Mouse (Mus musculus) forebrain, embryonic 12.5 days (tissue): ENCODE measurements around the gene Lysmd2. TPM values are rescaled to one million over a fixed set of nuclear protein-coding genes. Genes with fewer than 3 reads are reported as not detected.
"Not testable (repeated sequence)": the region's sequence is repeated elsewhere in the genome, so short reads cannot be mapped to it uniquely, and the experiment has no call there.

Experiments
- ATAC-seq: fragments of 200-750 bp; cut with Nextera tagmentation; 2 replicates; pipeline ENCODE4 v1.8.0; 2017; ENCODE audit warnings: moderate TSS enrichment; ENCODE audit not compliant: low FRiP score
- H3K27ac ChIP-seq: fragments of 300-500 bp; sonication (generic); 2 replicates; pipeline ENCODE4 v1.5.1; 2016; ENCODE audit warnings: mild to moderate bottlenecking
- H3K27me3 ChIP-seq: fragments of 300-500 bp; sonication (generic); 2 replicates; pipeline ENCODE4 v1.6.1; 2016; ENCODE audit warnings: mild to moderate bottlenecking
- H3K36me3 ChIP-seq: fragments of 300-500 bp; sonication (generic); replicated peaks from 2 replicates; pipeline ENCODE4 v1.6.1; 2016; ENCODE audit warnings: mild to moderate bottlenecking
- H3K4me1 ChIP-seq: fragments of 300-500 bp; sonication (generic); 2 replicates; pipeline ENCODE4 v1.6.1; 2016
- H3K4me2 ChIP-seq: fragments of 300-500 bp; sonication (generic); 2 replicates; pipeline ENCODE4 v1.6.1; 2016; ENCODE audit warnings: mild to moderate bottlenecking, moderate library complexity
- H3K4me3 ChIP-seq: fragments of 300-500 bp; sonication (generic); replicated peaks from 2 replicates; pipeline ENCODE4 v1.5.1; 2016; ENCODE audit warnings: mild to moderate bottlenecking
- H3K9ac ChIP-seq: fragments of 300-500 bp; sonication (generic); 2 replicates; pipeline ENCODE4 v1.6.1; 2016; ENCODE audit warnings: mild to moderate bottlenecking
- H3K9me3 ChIP-seq: fragments of 300-500 bp; sonication (generic); 2 replicates; pipeline ENCODE4 v1.6.1; 2016
- WGBS: fragments of 180-500 bp; shearing (Covaris S2); methylation state at CpG from one replicate; pipeline ENCODE4 v1.1.7; 2016; 5-methylcytosine and 5-hydroxymethylcytosine counted together
- polyA plus RNA-seq: library from polyadenylated mRNA; unstranded; fragments of >200 nt; fragmentation: Nextera tagmentation; extraction: Ambion mirVana; gene quantifications from 2 replicates; pipeline ENCODE4 v1.2.1, GENCODE M21; 2016

Gene Lysmd2
- polyA plus RNA-seq, 1 experiment from 2014 or later = 15.5 TPM

DNA sequence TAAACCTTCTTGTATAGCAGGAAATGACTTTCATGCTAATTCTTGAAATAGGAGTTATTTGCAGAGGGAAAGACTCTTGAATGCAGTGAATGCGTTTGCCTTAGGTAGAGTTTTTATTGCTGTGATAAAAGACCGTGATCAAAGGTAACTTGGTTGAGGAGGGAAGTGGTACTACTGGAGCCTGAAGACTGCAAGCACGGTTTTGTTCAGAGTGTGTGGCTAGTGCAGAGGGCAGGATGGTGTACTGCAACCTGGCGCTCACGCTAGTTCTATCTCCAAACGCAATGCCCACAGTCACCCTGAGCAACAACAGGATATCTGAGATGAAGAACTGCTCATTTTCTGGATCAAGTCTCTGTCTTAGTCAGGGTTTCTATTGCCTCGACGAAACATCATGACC is 8.1 kb downstream of the Lysmd2 start:
- H3K4me1 ChIP-seq = no peaks in the 10 kb centered on the region

GRCm38 (mm10) chr9:75634226-75634625 is 8.7 kb downstream of the Lysmd2 start:
- Histone ChIP-seq H3K9ac (no peak overlapping the region), H3K36me3 (no peaks in the 10 kb centered on the region), H3K4me3 (no peak overlapping the region), H3K4me2 (no peak overlapping the region), H3K27me3 (no peaks in the 10 kb centered on the region), H3K4me1 (no peaks in the 10 kb centered on the region), H3K9me3 (no peaks in the 10 kb centered on the region), H3K27ac (no peak overlapping the region)
- ATAC-seq = no peak
- WGBS = 82% methylated on average over 4 of the region's 4 CpGs

More for the DNA sequence above, 8.1 kb downstream of the Lysmd2 start:
- ATAC-seq = no peak
- WGBS = 95% methylated on average over 8 of the region's 8 CpGs
- no peaks in the 10 kb centered on the region for H3K27me3 ChIP-seq
- H3K27ac ChIP-seq = no peak overlapping the region
- H3K9me3 ChIP-seq = no peaks in the 10 kb centered on the region
- H3K36me3 ChIP-seq = no peaks in the 10 kb centered on the region
- no peak overlapping the region for H3K9ac ChIP-seq
- H3K4me2 ChIP-seq = no peak overlapping the region
- no peak overlapping the region for H3K4me3 ChIP-seq

DNA sequence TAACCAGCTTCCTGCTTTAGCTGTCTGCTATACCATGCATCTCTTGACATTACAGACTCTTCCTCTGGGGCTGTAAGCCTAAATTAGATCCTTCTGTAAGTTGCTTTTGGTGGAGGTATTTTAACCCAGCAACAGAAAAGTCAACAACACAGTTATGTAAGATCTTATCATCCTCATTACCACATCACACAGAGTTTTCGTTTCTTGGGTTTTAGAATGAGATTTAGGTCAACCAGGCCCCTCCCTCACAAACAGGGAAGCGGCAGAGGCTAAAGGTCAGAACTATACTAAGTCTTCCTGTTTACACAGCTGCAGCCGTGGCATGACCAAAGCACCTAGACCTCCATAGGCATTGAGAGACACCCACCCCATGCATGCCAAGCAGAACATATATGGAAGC is 19.9 kb downstream of the Lysmd2 start:
- Histone ChIP-seq H3K4me3 (no peak overlapping the region), H3K9me3 (peaks cover 2% of the 10 kb centered on the region; the same call in 1 of the 2 replicates), H3K27me3 (no peaks in the 10 kb centered on the region), H3K27ac (no peak overlapping the region), H3K9ac (no peak overlapping the region), H3K36me3 (peaks cover 58% of the 10 kb centered on the region), H3K4me2 (no peak overlapping the region), H3K4me1 (no peaks in the 10 kb centered on the region)
- WGBS = 80% methylated on average over 3 of the region's 3 CpGs
- no peak for ATAC-seq

DNA sequence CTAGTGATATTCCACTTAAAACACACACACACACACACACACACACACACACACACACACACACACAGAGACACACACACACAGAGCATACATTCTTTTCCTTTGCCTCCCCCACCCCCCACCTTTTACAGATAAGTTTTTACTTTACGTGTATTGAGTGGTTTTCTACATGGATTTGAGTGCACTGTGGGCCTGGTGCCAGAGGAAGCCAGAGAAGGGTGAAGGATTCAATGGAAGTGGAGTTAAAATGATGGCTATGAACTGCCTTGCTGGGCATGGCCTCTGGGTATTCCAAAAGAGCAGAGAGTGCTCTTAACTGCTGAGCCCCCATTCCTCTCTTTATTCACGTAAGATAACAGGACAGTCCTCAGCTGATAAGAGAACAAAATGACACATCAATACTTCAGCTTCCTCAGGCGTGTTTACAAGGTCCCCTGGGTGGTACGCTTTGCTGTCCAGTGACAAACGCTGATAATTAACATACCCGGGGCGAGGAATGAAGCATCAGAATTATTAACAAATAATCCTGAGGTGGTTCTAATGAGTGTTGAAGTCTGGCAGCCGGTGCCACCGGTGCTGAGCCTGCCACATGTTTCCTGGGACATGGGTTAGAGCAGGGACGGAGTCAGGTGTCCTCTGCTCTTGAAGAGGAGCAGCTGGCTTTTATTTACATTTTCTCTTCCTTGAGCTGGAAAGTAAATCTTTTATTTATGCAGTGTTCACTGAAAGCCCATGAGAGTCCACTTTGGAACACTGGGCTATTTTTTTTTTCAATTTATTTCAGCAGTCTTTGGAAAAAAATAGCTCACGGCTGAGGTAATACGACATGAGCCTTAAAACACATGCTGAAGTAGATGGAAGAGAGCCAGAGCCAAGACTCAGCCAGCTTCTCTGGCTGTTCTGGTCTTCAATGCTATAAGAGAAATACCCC is 28.7 kb downstream of the Lysmd2 start:
- Histone ChIP-seq H3K9ac (no peak overlapping the region), H3K4me3 (no peak overlapping the region), H3K9me3 (no peaks in the 10 kb centered on the region), H3K36me3 (peaks cover 40% of the 10 kb centered on the region), H3K27me3 (no peaks in the 10 kb centered on the region), H3K4me2 (no peak overlapping the region), H3K4me1 (no peaks in the 10 kb centered on the region), H3K27ac (no peak overlapping the region)
- no peak for ATAC-seq
- 78% methylated on average over 12 of the region's 12 CpGs for WGBS

DNA sequence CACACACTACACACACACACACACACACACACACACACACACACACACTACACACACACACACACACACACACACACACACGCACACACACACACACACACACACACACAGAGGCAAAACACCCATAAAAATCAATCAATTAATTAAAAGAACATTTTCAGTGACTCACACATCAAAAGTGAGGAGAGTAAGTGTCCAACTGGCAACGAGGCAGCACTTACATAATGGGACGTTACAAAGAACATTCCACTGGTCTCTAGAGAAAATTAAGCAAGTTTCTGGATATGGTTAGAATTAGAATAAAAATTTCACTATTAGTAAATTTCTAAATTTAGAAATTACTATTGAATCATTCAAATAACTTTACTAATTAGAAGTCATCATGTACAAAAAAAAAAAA is 30.9 kb downstream of the Lysmd2 start:
- not testable (repeated sequence) for ATAC-seq, H3K4me1 ChIP-seq, H3K4me2 ChIP-seq, H3K9me3 ChIP-seq, H3K4me3 ChIP-seq, H3K27me3 ChIP-seq, H3K27ac ChIP-seq, H3K9ac ChIP-seq
- 87% methylated on average over 2 of the region's 3 CpGs for WGBS
- H3K36me3 ChIP-seq = peaks cover 40% of the 10 kb centered on the region

- Histone ChIP-seq H3K27ac (no peak overlapping the region), H3K4me3 (no peak overlapping the region), H3K27me3 (no peaks in the 10 kb centered on the region), H3K4me1 (no peaks in the 10 kb centered on the region), H3K4me2 (no peak overlapping the region), H3K9me3 (no peaks in the 10 kb centered on the region), H3K9ac (no peak overlapping the region), H3K36me3 (peaks cover 51% of the 10 kb centered on the region)
- no peak for ATAC-seq
- WGBS = 87% methylated on average over 8 of the region's 8 CpGs
Observed at GRCm38 (mm10) chr9:75660917-75661316, 35.4 kb downstream of the Lysmd2 start.

GRCm38 (mm10) chr9:75665364-75665763 is 39.8 kb downstream of the Lysmd2 start:
- H3K9me3 ChIP-seq = no peaks in the 10 kb centered on the region
- 88% methylated on average over 6 of the region's 6 CpGs for WGBS
- no peak overlapping the region for H3K9ac ChIP-seq
- H3K4me2 ChIP-seq = no peak overlapping the region
- ATAC-seq = no peak
- peaks cover 53% of the 10 kb centered on the region for H3K36me3 ChIP-seq
- H3K4me3 ChIP-seq = no peak overlapping the region
- H3K4me1 ChIP-seq = no peaks in the 10 kb centered on the region
- no peak overlapping the region for H3K27ac ChIP-seq
- no peaks in the 10 kb centered on the region for H3K27me3 ChIP-seq

- ATAC-seq = no peak
- H3K36me3 ChIP-seq = peaks cover 40% of the 10 kb centered on the region
- H3K9me3 ChIP-seq = no peaks in the 10 kb centered on the region
- WGBS = 82% methylated on average over 5 of the region's 5 CpGs
- H3K27ac ChIP-seq = no peak overlapping the region
- no peaks in the 10 kb centered on the region for H3K27me3 ChIP-seq
- H3K4me2 ChIP-seq = no peak overlapping the region
- no peak overlapping the region for H3K4me3 ChIP-seq
- no peak overlapping the region for H3K9ac ChIP-seq
- H3K4me1 ChIP-seq = no peaks in the 10 kb centered on the region
Observed at GRCm38 (mm10) chr9:75666612-75667011, 41.1 kb downstream of the Lysmd2 start.

DNA sequence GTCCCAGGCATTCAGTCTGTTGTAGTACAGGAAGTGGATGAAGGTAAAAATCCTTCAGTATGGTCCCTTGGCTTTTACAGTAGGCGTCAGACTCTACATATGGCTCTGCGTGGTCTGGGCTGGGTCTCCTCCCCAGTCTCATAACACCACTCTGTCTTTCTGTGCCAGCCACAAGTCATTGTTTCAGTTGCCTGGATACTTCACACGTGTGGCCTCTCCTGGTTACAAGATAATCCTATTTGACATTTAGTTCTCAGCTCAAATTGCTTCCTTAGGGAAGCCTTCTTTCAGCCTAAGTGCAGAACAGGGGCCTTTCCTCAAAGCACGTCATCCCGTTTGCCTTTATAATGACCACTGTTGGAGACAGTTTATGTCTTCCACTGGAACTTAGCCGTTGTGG is 47.2 kb downstream of the Lysmd2 start:
- Histone ChIP-seq H3K9me3 (no peaks in the 10 kb centered on the region), H3K9ac (no peak overlapping the region), H3K4me1 (no peaks in the 10 kb centered on the region), H3K4me3 (no peak overlapping the region), H3K36me3 (peaks cover 70% of the 10 kb centered on the region), H3K27me3 (no peaks in the 10 kb centered on the region), H3K4me2 (no peak overlapping the region), H3K27ac (no peak overlapping the region)
- 61% methylated on average over 6 of the region's 6 CpGs for WGBS
- ATAC-seq = no peak

DNA sequence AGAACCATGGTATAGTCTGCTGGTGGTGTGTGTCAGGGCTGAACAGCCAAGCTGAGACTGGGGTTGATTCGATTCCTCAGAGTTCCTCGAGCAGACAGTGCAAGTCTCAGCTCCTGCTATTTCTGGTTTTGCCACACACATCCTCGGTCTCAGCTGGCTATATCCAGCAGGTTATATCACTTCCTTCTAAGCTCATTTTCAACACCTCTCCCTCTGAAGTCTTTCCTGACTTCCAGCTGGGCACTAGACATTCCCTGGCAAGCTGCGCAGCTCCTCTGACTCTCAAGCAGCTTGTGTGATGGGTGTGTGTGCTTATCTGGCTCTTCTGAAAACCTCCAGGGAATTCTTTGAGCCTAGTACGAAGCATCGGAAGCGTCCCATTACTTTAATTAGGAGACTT is 50.7 kb downstream of the Lysmd2 start:
- H3K9me3 ChIP-seq = no peaks in the 10 kb centered on the region
- 82% methylated on average over 7 of the region's 7 CpGs for WGBS
- H3K27ac ChIP-seq = no peak overlapping the region
- H3K9ac ChIP-seq = no peak overlapping the region
- no peak overlapping the region for H3K4me3 ChIP-seq
- H3K27me3 ChIP-seq = no peaks in the 10 kb centered on the region
- peaks cover 68% of the 10 kb centered on the region for H3K36me3 ChIP-seq
- no peak for ATAC-seq
- H3K4me1 ChIP-seq = no peaks in the 10 kb centered on the region
- H3K4me2 ChIP-seq = no peak overlapping the region

GRCm38 (mm10) chr9:75678341-75678740 is 52.8 kb downstream of the Lysmd2 start:
- no peaks in the 10 kb centered on the region for H3K9me3 ChIP-seq
- H3K4me3 ChIP-seq = no peak overlapping the region
- WGBS = 86% methylated on average over 7 of the region's 7 CpGs
- ATAC-seq = no peak
- no peak overlapping the region for H3K9ac ChIP-seq
- H3K27me3 ChIP-seq = no peaks in the 10 kb centered on the region
- H3K4me2 ChIP-seq = no peak overlapping the region
- no peak overlapping the region for H3K27ac ChIP-seq
- peaks cover 52% of the 10 kb centered on the region for H3K36me3 ChIP-seq
- H3K4me1 ChIP-seq = 0 out of 2 replicates have a peak, but pooled peaks cover 5% of the 10 kb centered on the region

DNA sequence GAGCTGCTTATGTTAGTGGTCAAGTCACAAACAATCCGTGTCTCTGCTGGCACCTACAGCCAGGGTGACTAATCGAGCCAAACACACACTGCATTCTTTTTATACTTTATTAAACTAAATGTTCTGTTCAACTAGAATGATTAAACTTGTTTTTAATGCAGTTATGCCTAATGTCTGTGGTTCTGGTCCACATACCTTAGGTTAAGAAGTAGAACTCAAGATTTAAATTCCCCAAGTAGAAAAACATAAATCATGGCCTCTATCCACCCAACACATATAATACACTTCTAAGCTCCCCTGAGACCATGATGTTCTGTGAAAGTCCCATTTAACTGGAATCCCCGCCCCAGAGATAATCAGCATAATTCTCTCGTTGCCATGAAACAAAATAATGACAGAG is 54.1 kb downstream of the Lysmd2 start:
- Histone ChIP-seq H3K9ac (no peak overlapping the region), H3K27ac (no peak overlapping the region), H3K36me3 (peaks cover 39% of the 10 kb centered on the region), H3K9me3 (no peaks in the 10 kb centered on the region), H3K27me3 (no peaks in the 10 kb centered on the region), H3K4me1 (0 out of 2 replicates have a peak, but pooled peaks cover 5% of the 10 kb centered on the region), H3K4me3 (no peak overlapping the region), H3K4me2 (no peak overlapping the region)
- WGBS = 77% methylated on average over 4 of the region's 4 CpGs
- no peak for ATAC-seq

DNA sequence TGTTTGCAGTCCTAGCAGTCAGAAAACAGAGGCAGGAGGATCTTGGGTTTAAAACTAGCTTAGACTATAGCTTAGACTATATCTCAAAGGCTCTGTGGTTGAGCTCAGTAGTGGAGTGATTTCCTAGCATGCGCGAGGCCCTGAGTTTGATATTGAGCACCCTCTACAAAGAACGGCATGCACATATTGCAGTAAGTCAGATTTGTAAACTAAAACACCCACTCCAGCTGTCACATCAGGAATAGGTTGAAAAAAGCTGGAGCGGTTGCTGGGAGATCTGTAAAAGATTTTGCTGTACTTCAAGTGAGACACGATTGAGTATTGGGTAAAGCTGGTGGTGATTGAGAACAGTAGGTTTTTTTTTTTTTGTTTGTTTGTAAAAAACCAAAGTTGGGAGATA is 55.1 kb downstream of the Lysmd2 start:
- Histone ChIP-seq H3K4me2 (no peak overlapping the region), H3K9me3 (no peaks in the 10 kb centered on the region), H3K36me3 (peaks cover 29% of the 10 kb centered on the region), H3K27ac (no peak overlapping the region), H3K27me3 (no peaks in the 10 kb centered on the region), H3K4me3 (no peak overlapping the region), H3K9ac (no peak overlapping the region), H3K4me1 (0 out of 2 replicates have a peak, but pooled peaks cover 8% of the 10 kb centered on the region)
- ATAC-seq = no peak
- WGBS = 89% methylated on average over 5 of the region's 5 CpGs
